Mouse (Mus musculus) bone marrow, adult 2 months (tissue): Measurements from ENCODE around the gene Ripor1. TPM values are rescaled to one million over a fixed set of nuclear protein-coding genes. Genes with fewer than 3 reads are reported as not detected.

Experiments used
- H3K27ac ChIP-seq: fragments of 200-500 bp; 2 replicates; pipeline ENCODE4 v1.5.1; 2012; ENCODE audit warnings: low read depth, mild to moderate bottlenecking, control low read depth, inconsistent platforms, low read length; ENCODE audit not compliant: control insufficient read depth, poor library complexity, insufficient read depth
- H3K4me1 ChIP-seq: fragments of 200-500 bp; 2 replicates; pipeline ENCODE4 v1.6.1; 2011; ENCODE audit warnings: low read length; ENCODE audit not compliant: control insufficient read depth, insufficient read depth
- H3K4me3 ChIP-seq: fragments of 200-500 bp; replicated peaks from 2 replicates; pipeline ENCODE3; 2011; ENCODE audit warnings: mild to moderate bottlenecking, low read depth, low read length, control low read depth; ENCODE audit not compliant: control insufficient read depth
- CTCF ChIP-seq: fragments of 200-500 bp; IDR thresholded peaks from 2 replicates; pipeline ENCODE4 v1.5.1; 2011; ENCODE audit warnings: low read length, control low read depth; ENCODE audit not compliant: control insufficient read depth, insufficient read depth
- POLR2A ChIP-seq: fragments of 200-500 bp; IDR thresholded peaks from 2 replicates; pipeline ENCODE4 v1.6.1; 2011; ENCODE audit warnings: low read depth, mild to moderate bottlenecking, control low read depth, low read length, borderline replicate concordance; ENCODE audit not compliant: control insufficient read depth
- WGBS: fragments of 180-500 bp; shearing (Covaris S2); methylation state at CpG from one replicate; pipeline ENCODE4 v1.1.7; 2018; 5-methylcytosine and 5-hydroxymethylcytosine counted together
- polyA plus RNA-seq: library from polyadenylated mRNA; stranded (reverse); fragments of >200 nt; gene quantifications from 2 replicates; pipeline ENCODE4 v1.2.4, GENCODE M21; 2011; ENCODE audit warnings: low replicate concordance; ENCODE audit not compliant: missing spikeins, insufficient read depth, insufficient read length

The Ripor1 gene
- polyA plus RNA-seq, 1 experiment: 23.1 TPM

- no peak for TF ChIP-seq POLR2A
- no peak for TF ChIP-seq CTCF
- Histone ChIP-seq H3K4me1 (peaks cover 16% of the 10 kb centered on the region), H3K4me3 (no peak overlapping the region), H3K27ac (peak overlapping the region; percentile 3; the same call in 1 of the 2 replicates)
- WGBS: 0% methylated on average over 2 of the region's 2 CpGs
Observed at GRCm38 (mm10) chr8:105609355-105609754, 4.3 kb downstream of the Ripor1 start.

DNA sequence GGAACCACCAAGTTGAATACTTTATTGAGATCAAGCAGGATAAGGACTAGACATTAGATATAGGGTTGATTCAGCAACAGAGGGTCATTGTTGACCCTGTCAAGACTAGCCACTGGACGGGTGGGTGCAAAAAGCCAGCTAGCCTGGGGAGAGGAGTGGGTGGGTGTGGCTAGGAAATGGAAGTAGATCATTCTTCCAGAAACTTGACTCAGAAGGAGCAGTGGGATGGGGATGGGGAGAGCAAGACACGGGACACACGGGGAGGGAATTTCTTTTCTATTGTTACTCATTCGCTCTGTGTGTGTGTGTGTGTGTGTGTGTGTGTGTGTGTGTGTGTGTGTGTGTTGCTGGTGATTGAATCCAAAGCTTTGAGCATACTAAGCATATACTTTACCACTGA lies 4.7 kb downstream of the Ripor1 start:
- no peak overlapping the region for H3K4me3 ChIP-seq
- 15% methylated on average over 4 of the region's 4 CpGs for WGBS
- H3K27ac ChIP-seq: peak overlapping the region; percentile 50; the same call in 1 of the 2 replicates
- TF ChIP-seq CTCF (no peak), POLR2A (no peak)
- peaks cover 16% of the 10 kb centered on the region for H3K4me1 ChIP-seq

DNA sequence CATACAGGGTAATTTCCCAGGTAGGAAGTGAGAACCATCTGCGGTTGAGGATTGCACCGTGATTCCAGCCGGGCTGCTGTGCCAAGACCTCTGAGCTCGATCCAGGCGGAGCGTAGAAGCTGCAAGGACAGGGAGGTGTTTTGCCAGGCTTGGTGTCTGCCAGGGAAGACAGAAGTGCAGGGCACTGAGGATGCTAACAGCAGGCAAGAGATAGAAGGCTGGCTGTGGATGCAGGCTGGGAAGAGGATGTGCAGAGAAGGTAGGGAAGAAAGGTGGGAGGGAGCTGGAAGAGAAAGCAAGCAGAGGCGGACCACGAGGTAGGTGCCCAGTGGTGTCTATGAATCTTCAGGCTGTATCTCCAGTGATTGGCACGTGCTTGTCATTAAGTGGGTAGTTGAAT lies 6.8 kb downstream of the Ripor1 start:
- TF ChIP-seq POLR2A (no peak), CTCF (no peak)
- WGBS: 77% methylated on average over 9 of the region's 9 CpGs
- peaks cover 11% of the 10 kb centered on the region for H3K4me1 ChIP-seq

DNA sequence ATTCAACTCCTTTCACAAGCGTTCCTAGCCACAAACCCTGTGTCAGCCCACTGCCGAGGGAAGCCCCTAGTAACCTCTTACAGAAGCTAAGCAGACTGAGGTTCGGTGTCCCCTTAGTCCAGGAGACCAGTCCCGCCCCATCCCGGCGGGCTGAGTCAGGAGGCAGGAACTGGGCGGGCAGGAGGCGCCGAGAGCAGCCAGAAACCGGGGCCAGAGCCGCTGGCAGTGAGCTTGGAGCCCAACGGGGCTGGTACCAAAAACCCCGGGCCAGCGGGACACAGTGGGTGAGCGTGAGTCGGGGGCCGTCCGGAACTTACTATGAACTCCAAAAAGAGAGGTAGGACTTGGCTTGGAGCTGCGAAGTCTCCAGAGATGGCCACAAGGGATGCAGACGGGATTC lies 8.0 kb downstream of the Ripor1 start:
- no peak overlapping the region for H3K27ac ChIP-seq
- WGBS: 5% methylated on average over 20 of the region's 20 CpGs
- TF ChIP-seq CTCF (no peak), POLR2A (no peak)

More for the DNA sequence above, 6.8 kb downstream of the Ripor1 start:
- no peak overlapping the region for H3K4me3 ChIP-seq
- H3K27ac ChIP-seq: no peak overlapping the region

GRCm38 (mm10) chr8:105613830-105614511 lies 8.9 kb downstream of the Ripor1 start:
- H3K4me1 ChIP-seq: peaks cover 3% of the 10 kb centered on the region; the same call in 1 of the 2 replicates
- peak overlapping the region; percentile 73 for H3K4me3 ChIP-seq

More for the DNA sequence above, 8.0 kb downstream of the Ripor1 start:
- Histone ChIP-seq H3K4me1 (peaks cover 4% of the 10 kb centered on the region; the same call in 1 of the 2 replicates), H3K4me3 (peak overlapping the region; percentile 26)

GRCm38 (mm10) chr8:105615942-105616341 lies 10.9 kb downstream of the Ripor1 start:
- 86% methylated on average over 9 of the region's 9 CpGs for WGBS
- no peak for TF ChIP-seq POLR2A
- TF ChIP-seq CTCF: no peak
- Histone ChIP-seq H3K4me1 (no peaks in the 10 kb centered on the region; the same call in 1 of the 2 replicates), H3K27ac (no peak overlapping the region), H3K4me3 (no peak overlapping the region)

More at GRCm38 (mm10) chr8:105613830-105614511, 8.9 kb downstream of the Ripor1 start:
- peak overlapping the region; percentile 24; the same call in 1 of the 2 replicates for H3K27ac ChIP-seq
- TF ChIP-seq CTCF (no peak), POLR2A (peak; percentile 6; the same call in 1 of the 2 replicates)
- WGBS: 19% methylated on average over 50 of the region's 50 CpGs

DNA sequence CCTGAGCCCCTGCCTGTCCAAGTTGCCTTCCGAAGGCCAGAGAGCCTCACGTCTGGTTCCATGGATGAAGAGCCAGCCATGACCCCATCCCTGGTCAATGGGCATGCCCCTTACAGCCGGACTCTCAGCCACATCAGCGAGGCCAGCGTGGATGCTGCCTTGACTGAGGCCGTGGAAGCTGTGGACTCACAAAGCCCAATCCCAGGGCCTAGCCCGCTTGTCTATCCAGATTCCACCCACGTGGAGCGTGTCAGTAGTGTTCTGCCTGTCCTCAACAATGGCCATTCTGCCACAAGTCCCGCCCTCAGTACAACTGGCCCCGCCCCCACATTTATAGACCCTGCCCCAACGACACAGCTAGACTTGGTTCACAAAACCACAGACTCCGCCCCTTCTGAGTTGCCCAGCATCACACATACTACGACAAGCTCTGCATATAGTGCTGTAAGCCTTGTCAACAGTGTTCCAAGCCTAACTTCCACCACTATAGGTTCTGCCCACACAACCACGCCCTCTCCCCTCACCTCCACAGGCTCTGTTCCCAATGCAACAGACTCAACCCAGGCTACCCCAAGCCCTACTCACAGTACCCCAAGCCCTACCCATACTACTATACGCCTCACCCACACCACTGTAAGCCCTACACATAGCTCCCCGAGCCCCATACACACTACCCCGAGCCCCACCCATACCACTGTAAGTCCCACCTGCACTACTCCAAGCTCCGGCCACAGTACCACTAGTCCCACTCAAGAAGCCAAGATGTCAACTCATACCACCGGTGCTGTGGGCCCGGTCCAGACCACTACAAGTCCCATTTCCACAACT lies 12.6 kb downstream of the Ripor1 start:
- 73% methylated on average over 21 of the region's 21 CpGs for WGBS
- TF ChIP-seq POLR2A (no peak), CTCF (no peak)
- H3K4me1 ChIP-seq: no peaks in the 10 kb centered on the region; the same call in 1 of the 2 replicates

GRCm38 (mm10) chr8:105618279-105618634 lies 13.2 kb downstream of the Ripor1 start:
- WGBS: 84% methylated on average over 5 of the region's 5 CpGs
- H3K4me3 ChIP-seq: no peak overlapping the region
- TF ChIP-seq POLR2A (no peak), CTCF (no peak)
- H3K27ac ChIP-seq: no peak overlapping the region
- no peaks in the 10 kb centered on the region for H3K4me1 ChIP-seq

More for the DNA sequence above, 12.6 kb downstream of the Ripor1 start:
- Histone ChIP-seq H3K4me3 (no peak overlapping the region), H3K27ac (no peak overlapping the region)
